Comparison of ENCODE assay signal across 25 mouse cellular contexts in genomic region chrX:151444189-151444588, GRCm38 (mm10).
"Had no signal": no experiment of that assay in that cellular context is flagged by ENCODE, and none has a peak within 500 bp of the region (broad histone marks: within the 10 kb centered on the region; RNA-seq: fewer than 3 reads in every experiment).

No protein-coding gene starts in this region.

- H3K4me1 ChIP-seq: heart, embryonic 10.5 days; heart, embryonic 12.5 days; hindbrain, embryonic 10.5 days; hindbrain, embryonic 12.5 days; intestine, embryonic 15.5 days; limb, embryonic 10.5 days; limb, embryonic 12.5 days had no signal

- H3K4me3 ChIP-seq: gastrocnemius, adult 2 months; heart, embryonic 10.5 days; heart, embryonic 12.5 days; hindbrain, embryonic 10.5 days; hindbrain, embryonic 12.5 days; intestine, embryonic 15.5 days; layer of hippocampus, adult 2 months; left cerebral cortex, adult 2 months; limb, embryonic 10.5 days; limb, embryonic 12.5 days; liver, embryonic 13.5 days had no signal

- H3K9me3 ChIP-seq: heart, embryonic 10.5 days; heart, embryonic 12.5 days; hindbrain, embryonic 10.5 days; hindbrain, embryonic 12.5 days; intestine, embryonic 15.5 days; limb, embryonic 10.5 days; limb, embryonic 12.5 days; liver, embryonic 13.5 days had no signal

- H3K27ac ChIP-seq: gastrocnemius, adult 2 months; heart, embryonic 10.5 days; hindbrain, embryonic 10.5 days; hindbrain, embryonic 12.5 days; hindbrain, embryonic 14.5 days; intestine, embryonic 15.5 days; layer of hippocampus, adult 2 months; left cerebral cortex, adult 2 months; limb, embryonic 10.5 days; limb, embryonic 12.5 days; liver, embryonic 13.5 days had no signal

- H3K9ac ChIP-seq: heart, embryonic 12.5 days; hindbrain, embryonic 12.5 days; hindbrain, embryonic 14.5 days; intestine, embryonic 15.5 days; limb, embryonic 12.5 days; liver, embryonic 13.5 days had no signal

- DNase-seq: gastrocnemius, adult 2 months; gastrocnemius, postnatal 10 days; gastrocnemius, postnatal 25 days; heart, adult 18-20 months; heart, postnatal 10 days; heart, postnatal 4 days; kidney, adult 18-20 months; kidney, adult 8-10 months; kidney, postnatal 10 days; kidney, postnatal 25 days; kidney, postnatal 4 days; liver, embryonic 13.5 days had no signal

- H3K27me3 ChIP-seq: heart, embryonic 12.5 days; hindbrain, embryonic 12.5 days; intestine, embryonic 15.5 days; limb, embryonic 12.5 days; liver, embryonic 13.5 days had no signal

- ATAC-seq: hindbrain, embryonic 16.5 days; inflammation-experienced regulatory T-cells, adult 6 months; intestine, embryonic 15.5 days; intestine, postnatal 0 days had no signal

- H3K36me3 ChIP-seq: heart, embryonic 10.5 days; heart, embryonic 12.5 days; hindbrain, embryonic 10.5 days; hindbrain, embryonic 12.5 days; intestine, embryonic 15.5 days; limb, embryonic 10.5 days; limb, embryonic 12.5 days; liver, embryonic 13.5 days had no signal

- H3K4me2 ChIP-seq: heart, embryonic 12.5 days; hindbrain, embryonic 12.5 days; hindbrain, embryonic 14.5 days; intestine, embryonic 15.5 days; limb, embryonic 12.5 days; liver, embryonic 13.5 days had no signal
